Mouse (Mus musculus) cerebellum, postnatal 36 days (tissue): ENCODE data around the gene Xrcc6.

Experiments
- DNase-seq, 2 experiments: peaks; one replicate each; pipeline ENCODE4 v3.0.0; 2021 to 2022; ENCODE audit warnings: mixed read lengths in 2 of 2

The Xrcc6 gene

DNA sequence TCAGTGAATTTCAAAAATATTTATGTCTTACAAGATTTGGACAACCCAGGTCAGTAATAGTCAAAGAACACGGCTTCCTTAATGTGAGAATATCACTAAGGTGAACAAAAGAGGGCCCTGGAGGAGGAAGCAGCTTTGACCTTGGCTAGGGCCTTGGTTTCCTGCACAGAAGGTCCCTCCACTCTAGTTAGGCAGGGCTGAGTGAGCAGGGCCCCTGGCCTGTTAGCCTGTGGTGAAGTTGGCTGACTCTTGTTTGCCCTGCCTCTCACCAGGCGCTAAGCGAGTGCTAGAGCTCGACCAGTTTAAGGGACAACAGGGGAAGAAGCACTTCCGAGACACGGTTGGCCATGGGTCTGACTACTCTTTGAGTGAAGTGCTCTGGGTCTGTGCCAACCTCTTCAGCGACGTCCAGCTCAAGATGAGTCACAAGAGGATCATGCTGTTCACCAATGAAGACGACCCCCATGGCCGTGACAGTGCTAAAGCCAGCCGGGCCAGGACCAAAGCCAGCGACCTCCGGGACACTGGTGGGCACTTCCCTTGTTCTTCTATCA lies 35.0 kb downstream of the Xrcc6 start:
- no peak for DNase-seq

- no peak for DNase-seq
Measured at GRCm38 (mm10) chr15:82023965-82024635, 36.5 kb downstream of the Xrcc6 start.

DNA sequence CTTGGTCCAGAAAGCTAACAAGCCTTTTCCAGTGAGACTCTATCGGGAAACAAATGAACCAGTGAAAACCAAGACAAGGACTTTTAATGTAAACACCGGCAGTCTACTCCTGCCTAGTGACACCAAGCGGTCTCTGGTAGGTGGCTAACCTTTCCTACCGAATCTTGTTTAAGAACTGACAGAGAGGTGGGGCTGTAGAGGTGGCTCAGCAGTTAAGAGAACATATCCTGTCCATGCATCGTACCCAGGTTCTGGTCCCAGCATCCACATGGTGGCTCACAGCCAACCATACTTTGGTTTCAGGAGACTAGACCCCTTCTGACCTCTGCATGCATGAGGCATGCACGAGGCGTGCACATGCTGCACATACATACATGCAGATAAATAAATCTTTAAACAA lies 39.6 kb downstream of the Xrcc6 start:
- DNase-seq: no peak

- DNase-seq: no peak
Measured at GRCm38 (mm10) chr15:82027726-82028125, 40.1 kb downstream of the Xrcc6 start.

GRCm38 (mm10) chr15:82032386-82032785 lies 44.8 kb downstream of the Xrcc6 start:
- DNase-seq: no peak

DNA sequence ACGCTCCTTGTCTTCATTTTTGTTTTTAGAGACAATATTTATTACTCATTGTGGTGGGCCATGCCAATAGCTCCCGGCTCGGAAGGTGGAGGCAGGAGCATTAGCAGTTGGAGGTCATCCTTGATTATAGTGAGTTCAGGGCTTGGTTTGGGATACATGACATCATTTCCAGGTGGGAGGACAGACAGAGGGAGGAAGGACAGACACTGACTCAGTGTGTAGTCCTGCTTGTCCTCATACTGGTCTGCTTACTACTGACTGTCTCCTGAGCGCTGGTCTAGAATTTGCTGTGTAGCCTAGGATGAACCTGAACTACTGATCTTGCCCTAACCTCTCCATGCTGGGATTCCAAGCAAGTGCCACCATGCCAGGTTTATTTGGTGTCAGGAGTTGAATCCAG lies 46.1 kb downstream of the Xrcc6 start, which contains the start of gene Desi1:
Desi1 (minus strand) TSS at position 101 of the 400 bp plus-strand sequence.
- no peak for DNase-seq

DNA sequence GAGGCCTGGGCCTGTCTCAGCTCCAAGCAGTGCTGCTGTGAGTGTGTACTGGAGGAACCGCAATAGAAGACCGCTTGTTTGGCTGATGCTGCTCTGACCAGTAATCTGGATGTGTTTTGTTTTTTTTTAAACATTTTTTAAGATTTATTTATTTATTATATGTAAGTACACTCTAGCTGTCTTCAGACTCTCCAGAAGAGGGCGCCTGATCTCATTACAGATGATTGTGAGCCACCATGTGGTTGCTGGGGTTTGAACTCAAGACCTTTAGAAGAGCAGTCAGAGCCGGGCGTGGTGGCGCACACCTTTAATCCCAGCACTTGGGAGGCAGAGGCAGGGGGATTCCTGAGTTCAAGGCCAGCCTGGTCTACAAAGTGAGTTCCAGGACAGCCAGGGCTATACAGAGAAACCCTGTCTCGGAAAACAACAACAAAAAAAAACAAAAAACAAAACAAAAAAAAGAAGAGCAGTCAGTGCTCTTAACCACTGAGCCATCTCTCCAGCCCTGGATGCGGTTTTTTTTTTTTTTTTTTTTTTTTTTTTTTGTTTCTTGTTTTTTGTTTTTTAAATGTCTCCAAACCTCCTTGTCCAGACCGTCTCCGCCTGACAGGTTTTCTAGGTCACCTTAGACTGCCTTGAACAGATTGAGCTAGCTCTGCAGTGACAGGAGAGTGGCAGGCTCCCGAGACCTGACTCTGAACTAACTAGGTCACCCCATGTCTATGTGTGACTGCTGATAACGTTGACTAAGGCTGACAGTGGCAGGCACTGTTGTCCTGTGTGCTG lies 48.5 kb downstream of the Xrcc6 start:
- DNase-seq: peak in 1 of 2 experiments; percentile 22

- peak; percentile 27 to 41 for DNase-seq
Measured at GRCm38 (mm10) chr15:82040650-82041049, 53.0 kb downstream of the Xrcc6 start.

GRCm38 (mm10) chr15:82044166-82044784 lies 56.6 kb downstream of the Xrcc6 start:
- peak in 1 of 2 experiments; percentile 23 for DNase-seq

DNA sequence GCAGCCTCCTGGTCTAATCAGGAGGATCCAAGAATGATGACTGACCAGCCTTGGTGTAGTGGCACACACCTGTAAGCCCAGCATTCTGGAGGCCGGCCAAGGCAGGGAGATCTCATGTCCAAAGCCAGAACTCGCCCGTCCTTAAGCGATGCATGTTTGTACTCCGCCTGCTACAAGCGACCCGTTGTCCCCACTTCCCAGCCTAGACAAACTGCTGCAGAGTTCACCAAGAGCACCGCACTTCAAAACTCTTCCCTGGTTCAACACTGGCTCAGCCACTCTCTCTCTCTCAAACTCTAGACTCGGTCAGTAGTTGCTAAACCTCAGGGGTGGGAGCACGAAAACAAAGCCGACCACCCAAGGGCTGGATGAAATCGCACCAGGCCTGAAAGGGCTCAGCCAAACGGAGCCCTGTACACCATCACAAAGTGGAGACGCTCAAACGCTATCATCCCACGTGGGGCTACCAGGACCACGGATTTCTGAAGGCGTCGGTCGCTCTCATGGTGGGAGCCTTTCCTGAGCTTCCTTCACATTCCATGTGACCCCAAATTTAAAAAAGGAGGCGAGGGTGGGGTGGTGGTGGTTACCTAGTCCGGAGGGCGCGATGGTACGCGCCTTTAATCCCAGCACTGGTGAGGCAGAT lies 58.7 kb downstream of the Xrcc6 start:
- DNase-seq: peak; percentile 22 to 31

DNA sequence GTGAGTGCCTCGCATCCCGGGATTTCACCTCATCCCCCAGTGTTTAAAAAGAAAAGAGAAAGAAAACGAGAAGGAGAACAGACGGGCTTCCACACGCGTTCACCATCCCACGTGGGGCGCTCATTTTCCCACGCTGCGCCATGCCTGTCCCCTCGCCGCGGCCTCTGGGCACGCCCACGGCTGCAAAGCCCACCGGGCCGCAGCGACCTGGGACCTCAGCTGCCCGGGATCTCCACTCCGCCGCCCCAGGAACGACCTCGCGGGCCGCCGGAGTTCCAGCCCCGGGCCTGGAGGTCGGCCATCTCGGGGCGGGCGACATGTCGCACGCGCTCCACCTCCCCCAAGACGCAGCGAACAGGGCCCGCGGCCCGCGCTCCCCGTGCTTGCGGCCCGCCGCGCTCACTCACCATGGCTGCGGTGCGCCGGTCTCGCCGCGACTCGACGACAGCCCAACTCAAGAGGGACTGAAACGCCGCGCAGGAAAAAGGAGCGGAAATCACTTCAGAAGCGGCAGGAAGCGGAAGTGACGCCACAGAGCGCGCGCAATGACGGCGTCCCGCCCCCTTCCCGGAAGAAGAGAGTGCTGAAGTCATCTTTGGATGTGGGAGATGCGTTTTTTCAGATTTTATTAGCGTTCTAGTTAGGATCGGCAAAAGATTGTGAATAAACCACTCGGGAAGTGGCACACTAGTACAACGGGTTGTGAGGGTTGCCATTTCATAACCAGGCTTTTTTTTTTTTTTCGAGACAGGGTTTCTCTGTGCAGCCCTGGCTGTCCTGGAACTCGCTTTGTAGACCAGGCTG lies 59.6 kb downstream of the Xrcc6 start, which contains the start of gene Snu13:
Snu13 (minus strand) TSS at position 519 of the 804 bp plus-strand sequence.
- DNase-seq: peak; percentile 93 to 94

- no peak for DNase-seq
Measured at GRCm38 (mm10) chr15:82052544-82052943, 64.9 kb downstream of the Xrcc6 start.

- DNase-seq: no peak
Measured at GRCm38 (mm10) chr15:82058719-82059201, 71.1 kb downstream of the Xrcc6 start, which contains the start of gene 4930407I10Rik. 4930407I10Rik (plus strand) TSS chr15:82059151.

- no peak for DNase-seq
Measured at GRCm38 (mm10) chr15:82063909-82064308, 76.3 kb downstream of the Xrcc6 start.

GRCm38 (mm10) chr15:82065511-82065910 lies 77.9 kb downstream of the Xrcc6 start:
- DNase-seq: peak; percentile 64 to 83

GRCm38 (mm10) chr15:82069898-82070297 lies 82.3 kb downstream of the Xrcc6 start, which contains the start of gene Mei1:
Mei1 (plus strand) TSS chr15:82069996.
- no peak for DNase-seq

- no peak for DNase-seq
Measured at GRCm38 (mm10) chr15:82071816-82072469, 84.3 kb downstream of the Xrcc6 start.

DNA sequence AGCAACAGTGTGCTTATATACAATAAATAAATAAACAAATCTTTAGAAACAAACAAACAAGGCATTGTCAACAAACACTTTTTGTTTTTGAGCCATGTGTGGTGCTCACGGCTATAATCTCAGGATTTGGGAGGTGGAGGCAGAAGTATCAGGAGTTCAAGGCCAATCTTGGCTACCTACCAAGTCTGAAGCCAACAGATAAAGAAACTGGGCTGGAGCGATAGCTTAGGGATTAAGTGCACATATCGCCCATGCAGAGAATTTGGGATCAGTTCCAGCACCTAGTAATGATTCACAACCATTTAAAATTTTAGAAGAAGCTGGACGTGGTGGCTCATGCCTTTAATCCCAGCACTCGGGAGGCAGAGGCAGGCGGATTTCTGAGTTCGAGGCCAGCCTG lies 85.9 kb downstream of the Xrcc6 start:
- no peak for DNase-seq

- no peak for DNase-seq
Measured at GRCm38 (mm10) chr15:82079883-82080282, 92.2 kb downstream of the Xrcc6 start.

DNA sequence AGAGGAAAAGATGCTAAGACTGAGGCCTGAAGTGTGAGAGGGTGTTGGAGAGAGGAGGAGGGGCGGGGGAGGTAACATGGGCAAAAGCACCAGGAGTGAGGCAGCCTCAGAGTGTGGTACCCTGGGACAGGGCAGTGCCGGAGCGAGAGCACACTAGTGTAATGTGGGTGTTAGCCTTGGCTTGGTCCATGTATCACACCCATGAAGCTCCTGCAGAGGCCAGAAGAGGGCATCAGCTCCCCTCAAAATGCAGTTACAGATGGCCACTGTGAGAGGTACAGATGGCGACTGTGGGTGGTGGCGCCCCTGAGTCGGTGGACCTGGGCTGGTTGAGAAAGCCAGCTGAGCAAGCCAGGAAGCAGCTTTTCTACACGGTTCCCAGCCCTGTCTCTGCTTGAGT lies 93.5 kb downstream of the Xrcc6 start:
- peak; percentile 80 to 82 for DNase-seq

- DNase-seq: no peak
Measured at GRCm38 (mm10) chr15:82085606-82086005, 98.0 kb downstream of the Xrcc6 start.
